ENCODE assay signal across 10 mouse cellular contexts in the genomic region with DNA sequence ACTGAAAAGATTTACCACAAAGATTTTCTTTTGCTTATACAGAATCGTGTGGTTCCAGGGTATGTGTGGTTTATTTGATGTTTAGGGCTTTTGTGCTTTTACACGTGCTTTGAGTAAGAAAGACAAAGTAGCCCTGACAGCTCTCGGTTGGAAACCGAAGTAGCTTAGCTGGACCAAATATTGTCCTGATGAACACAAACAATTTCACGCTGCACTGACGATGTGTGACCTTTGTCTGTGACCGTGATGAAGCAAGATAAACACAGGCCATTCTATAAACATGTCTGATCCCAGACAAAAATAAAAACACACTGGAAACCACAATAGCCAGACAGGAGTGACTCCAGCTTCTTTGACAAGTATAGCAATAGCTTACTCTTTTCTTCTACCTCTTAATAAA.
"Had no signal": no experiment of that assay in that cellular context is flagged by ENCODE, and none has a peak within 500 bp of the region (broad histone marks: within the 10 kb centered on the region; RNA-seq: fewer than 3 reads in every experiment).

No protein-coding gene starts in this region.

- H3K9ac ChIP-seq: limb, embryonic 15.5 days; liver, embryonic 12.5 days; lung, embryonic 15.5 days; midbrain, embryonic 15.5 days; neural tube, embryonic 12.5 days had no signal

- H3K4me3 ChIP-seq: left cerebral cortex, adult 2 months; limb, embryonic 15.5 days; liver, embryonic 12.5 days; lung, embryonic 15.5 days; midbrain, embryonic 15.5 days; neural tube, embryonic 12.5 days had no signal

- H3K4me2 ChIP-seq: limb, embryonic 15.5 days; liver, embryonic 12.5 days; lung, embryonic 15.5 days; midbrain, embryonic 15.5 days; neural tube, embryonic 12.5 days had no signal

- DNase-seq: kidney, adult 8-10 months; kidney, postnatal 25 days; thymus, adult 18-20 months; thymus, postnatal 14 days had no signal

- H3K27ac ChIP-seq: left cerebral cortex, adult 2 months; limb, embryonic 15.5 days; liver, embryonic 12.5 days; lung, embryonic 15.5 days; midbrain, embryonic 15.5 days; neural tube, embryonic 12.5 days had no signal

- ATAC-seq: liver, embryonic 12.5 days; midbrain, embryonic 15.5 days had no signal

- H3K36me3 ChIP-seq: limb, embryonic 15.5 days; liver, embryonic 12.5 days; lung, embryonic 15.5 days; midbrain, embryonic 15.5 days; neural tube, embryonic 12.5 days had no signal

- H3K27me3 ChIP-seq: limb, embryonic 15.5 days; liver, embryonic 12.5 days; lung, embryonic 15.5 days; midbrain, embryonic 15.5 days; neural tube, embryonic 12.5 days had no signal

- H3K4me1 ChIP-seq: limb, embryonic 15.5 days; liver, embryonic 12.5 days; lung, embryonic 15.5 days; midbrain, embryonic 15.5 days; neural tube, embryonic 12.5 days had no signal

- H3K9me3 ChIP-seq: limb, embryonic 15.5 days; liver, embryonic 12.5 days; lung, embryonic 15.5 days; midbrain, embryonic 15.5 days; neural tube, embryonic 12.5 days had no signal
